Mouse (Mus musculus): ENCODE measurements around the gene Cpt1a.

Gene Cpt1a

DNA sequence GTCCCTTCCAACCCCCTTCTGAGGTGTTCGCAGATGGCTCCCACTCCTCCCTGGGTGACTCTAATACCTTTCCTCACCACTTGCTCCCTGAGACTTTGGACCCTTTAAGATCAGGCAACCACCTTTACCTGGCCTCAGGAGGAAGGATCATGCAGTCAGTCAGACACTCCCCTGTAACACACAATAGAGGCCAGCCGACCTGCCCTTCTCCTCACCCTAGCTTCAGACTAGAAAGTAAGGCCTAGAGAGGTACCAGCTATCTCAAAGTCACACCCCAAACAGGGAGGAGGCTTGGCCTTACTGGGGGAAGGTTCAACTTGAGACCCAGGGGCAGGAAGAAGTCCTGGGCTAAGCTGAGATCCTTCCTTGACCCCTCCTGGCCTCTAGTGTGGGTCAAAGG lies 102.1 kb downstream of the Cpt1a start:
- no peak for DNase-seq (ENCODE audit: low read depth, low spot score)

DNA sequence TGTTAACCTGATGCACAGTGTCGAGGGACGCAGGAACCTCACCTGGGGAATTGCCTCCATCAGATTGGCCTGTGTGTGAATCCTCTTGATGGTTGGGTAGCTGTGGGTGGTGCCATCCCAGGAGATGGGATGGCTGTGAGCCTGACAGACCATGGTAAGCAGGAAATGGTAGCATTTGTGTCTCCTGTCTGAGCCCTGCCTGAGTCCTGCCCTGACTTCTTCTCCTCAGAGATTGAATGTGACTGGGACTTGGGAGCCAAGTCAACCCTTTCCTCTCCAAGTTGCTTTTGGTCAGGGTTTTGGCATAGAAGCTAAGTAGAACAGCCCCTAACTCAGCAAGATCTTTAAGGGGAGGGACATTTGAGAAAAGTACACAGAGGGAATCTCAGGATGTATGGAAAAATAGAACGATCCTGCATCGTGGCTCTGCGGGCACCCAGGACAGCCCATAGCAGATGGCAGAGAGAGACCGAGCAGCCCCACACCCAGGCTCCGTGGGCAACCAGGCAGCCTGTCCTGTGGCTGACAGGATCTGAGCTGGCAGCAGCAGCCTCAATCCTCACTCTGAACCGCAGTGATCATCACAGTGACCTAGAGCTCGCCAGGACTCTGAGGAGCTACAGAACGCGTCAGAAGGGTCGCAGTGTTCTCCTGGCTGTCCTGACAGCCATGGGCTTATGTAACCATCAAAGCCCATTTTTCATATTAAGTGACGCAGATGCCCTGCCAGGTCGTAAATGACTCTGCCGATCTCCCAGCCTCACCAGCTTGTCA lies 106.1 kb downstream of the Cpt1a start:
- no peak for DNase-seq (ENCODE audit: low read depth, low spot score)

DNA sequence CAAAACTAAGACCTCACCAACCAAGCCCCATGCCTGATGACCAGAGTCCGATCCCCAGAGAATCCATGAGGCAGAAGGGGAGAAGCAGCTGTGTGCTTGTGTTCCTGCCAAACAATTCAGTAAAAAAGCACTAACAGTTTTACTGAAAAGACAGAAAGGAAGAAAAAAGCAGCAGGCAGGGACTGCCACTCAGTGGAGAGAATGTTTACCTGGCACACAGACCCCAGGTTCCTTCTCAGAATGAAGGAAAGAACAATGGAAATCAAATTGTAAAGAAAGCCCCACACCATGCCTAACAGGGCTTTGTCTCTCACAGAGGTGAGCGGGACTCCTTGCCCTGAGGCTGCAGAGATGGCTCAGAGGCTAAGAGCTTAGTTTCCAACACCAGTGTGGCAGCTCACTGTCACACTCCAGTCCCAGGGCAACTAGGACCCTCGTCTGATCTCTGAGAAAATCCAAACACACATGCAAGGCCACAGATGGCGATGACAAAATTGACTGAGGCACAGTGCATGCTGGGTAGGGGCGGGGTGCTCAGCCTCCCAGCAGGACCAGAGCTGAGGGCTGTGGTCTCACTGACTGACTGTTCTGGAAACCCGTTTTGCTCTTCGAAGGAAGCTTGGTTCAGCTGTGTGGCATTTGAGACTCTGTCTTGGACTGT lies 107.2 kb downstream of the Cpt1a start:
- DNase-seq (ENCODE audit: low read depth, low spot score) = no peak

DNA sequence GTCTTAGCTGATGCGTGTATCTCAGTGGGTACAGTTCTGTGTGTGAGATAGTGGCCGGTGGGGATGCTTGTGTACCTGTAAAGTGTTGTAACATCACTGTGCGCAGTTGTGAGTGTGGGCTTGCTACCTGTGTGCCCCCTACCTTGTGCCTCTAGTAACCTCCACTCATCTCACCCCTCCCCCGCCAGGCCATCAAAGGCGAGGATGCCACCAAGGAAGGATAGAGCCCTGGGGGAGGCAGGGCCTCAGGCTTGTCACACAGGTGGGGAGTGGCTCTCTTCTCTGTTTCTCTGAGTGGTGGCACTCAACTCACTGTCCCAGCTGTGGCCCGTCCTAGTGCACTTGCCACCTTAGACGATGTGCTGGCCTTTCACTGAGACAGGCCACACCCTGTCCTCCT lies 108.9 kb downstream of the Cpt1a start:
- no peak for DNase-seq (ENCODE audit: low read depth, low spot score)

DNA sequence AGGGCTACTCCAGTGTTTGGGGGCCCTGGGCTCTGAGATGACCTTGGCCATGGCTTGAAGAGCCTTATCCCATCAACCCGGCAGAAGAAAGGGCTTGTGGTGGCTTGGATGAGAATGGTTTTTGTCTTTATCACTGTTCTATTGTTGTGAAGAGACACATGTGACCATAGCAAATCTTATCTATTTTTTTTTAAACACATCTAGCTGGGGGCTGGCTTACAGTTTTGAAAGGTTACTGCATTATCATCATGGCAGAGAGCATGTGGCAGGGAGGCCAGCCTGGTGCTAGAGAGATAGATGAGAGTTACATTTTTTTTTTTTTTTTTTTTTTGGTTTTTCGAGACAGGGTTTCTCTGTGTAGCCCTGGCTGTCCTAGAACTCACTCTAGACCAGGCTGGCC lies 109.8 kb downstream of the Cpt1a start:
- DNase-seq (ENCODE audit: low read depth, low spot score) = no peak

DNA sequence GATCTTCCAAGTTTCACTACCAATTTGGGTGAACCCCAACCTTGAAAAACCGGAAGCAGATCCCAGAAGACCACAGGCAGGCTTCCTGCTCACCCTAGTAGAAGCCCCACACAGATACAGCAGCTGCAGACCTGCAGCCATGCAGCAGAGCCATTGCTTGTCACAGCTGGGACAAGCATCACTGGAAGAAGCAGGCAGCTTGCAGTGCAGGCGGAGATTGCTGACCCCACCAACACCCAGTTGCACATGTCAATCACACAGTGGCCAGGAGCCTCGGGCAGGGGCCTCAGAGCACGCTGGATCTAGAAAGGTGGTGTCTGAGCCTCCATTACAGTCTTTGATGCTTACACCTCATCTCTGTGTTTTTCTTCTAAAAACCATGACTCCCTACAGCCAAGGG lies 112.0 kb downstream of the Cpt1a start:
- DNase-seq (ENCODE audit: low read depth, low spot score) = no peak

- no peak for DNase-seq (ENCODE audit: low read depth, low spot score)
These were observed 112.5 kb downstream of the Cpt1a start for GRCm38 (mm10) chr19:3434641-3435040.
